Mouse (Mus musculus): ENCODE measurements around the gene Csnk1e. TPM values are rescaled to one million over a fixed set of nuclear protein-coding genes. Genes with fewer than 3 reads are reported as not detected.

Csnk1e gene
- polyA plus RNA-seq, 1 experiment from 2014 or later: 193 TPM

DNA sequence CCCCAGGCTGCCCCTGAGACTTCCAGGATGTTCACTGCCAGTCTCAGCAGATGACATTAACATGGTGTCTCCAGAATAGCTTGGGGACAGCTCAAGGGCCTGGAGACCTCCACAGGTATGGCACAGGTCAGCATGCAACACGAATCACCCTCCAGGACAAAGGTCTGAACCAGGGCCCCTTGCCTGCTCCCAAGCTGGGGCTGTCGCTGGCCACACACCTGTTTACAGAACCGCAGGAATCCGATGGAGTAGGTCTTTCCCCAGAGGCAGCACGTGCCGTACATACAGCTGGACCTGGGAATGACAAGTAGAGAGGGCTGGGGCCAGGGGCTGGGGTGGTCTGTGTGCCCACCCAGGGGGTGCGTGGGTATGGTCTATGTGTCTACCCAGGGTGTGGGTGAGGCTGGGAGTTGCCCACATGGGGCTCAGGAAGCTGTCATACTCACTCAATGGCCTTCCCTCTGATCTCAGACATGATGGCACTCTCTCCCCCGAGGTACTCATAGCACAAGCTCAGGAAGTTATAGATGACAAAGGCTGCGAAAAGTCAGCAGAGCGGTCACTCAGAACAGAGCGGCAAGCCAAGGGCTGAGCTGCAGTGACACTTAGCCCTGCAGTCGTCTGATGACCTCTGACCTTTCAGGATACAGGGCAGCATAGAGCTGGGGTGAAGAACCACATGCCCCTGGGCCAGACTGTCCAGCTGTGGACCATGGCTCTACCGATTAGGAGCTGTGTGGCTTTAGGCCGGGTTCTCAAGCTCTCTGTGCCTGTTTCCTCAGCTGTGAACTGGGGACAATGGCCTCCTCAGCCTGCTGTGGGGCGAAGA, 85.7 kb downstream of the Csnk1e start:
- no peak overlapping the region for H3K27ac ChIP-seq (ENCODE audit: low read length)
- H3K9ac ChIP-seq (ENCODE audit: low read depth, low read length): no peak overlapping the region
- no peaks in the 10 kb centered on the region for H3K9me3 ChIP-seq (replicated peaks; ENCODE audit: control insufficient read depth, low read length, poor library complexity, severe bottlenecking)
- H3K36me3 ChIP-seq (ENCODE audit: control insufficient read depth, insufficient read depth, low read length): peaks cover 28% of the 10 kb centered on the region
- H3K4me2 ChIP-seq (ENCODE audit: low read length): no peak overlapping the region
- no peaks in the 10 kb centered on the region for H3K27me3 ChIP-seq (ENCODE audit: control insufficient read depth, insufficient read depth, low read depth, low read length)
- no peak overlapping the region for H3K4me3 ChIP-seq (ENCODE audit: low read depth, low read length)
- no peak for ATAC-seq
- 73% methylated on average over 15 of the region's 15 CpGs for WGBS
- no peaks in the 10 kb centered on the region; the same call in 1 of the 2 replicates for H3K4me1 ChIP-seq (ENCODE audit: control insufficient read depth, insufficient read depth, low read length)

DNA sequence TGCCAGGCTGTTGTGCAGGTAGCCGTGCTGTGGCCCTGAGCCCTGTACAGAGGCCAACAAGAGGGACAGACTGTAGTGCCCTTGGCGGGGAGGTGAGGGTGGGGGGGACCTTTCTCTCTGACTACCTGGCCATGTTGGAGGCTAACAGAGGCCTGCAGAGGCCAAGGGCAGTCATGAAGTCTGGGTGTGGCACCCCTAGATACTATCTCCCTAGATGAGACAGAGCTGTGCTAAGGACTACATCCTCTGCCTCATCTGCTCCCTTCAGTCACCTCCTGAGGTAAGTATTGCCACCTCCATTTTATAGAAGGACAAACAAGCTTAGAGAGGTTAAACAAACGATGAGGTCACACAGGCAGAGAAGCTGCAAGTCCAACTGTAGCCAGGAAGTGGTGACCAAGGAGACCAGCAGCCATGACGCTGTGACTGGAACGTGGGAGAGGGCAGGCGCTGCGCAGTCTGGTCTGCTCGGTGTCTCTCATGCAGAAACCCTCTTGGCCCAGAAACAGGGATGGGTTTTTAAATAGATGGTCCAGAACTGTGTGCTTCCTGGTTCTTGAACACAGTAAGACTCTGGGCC, 86.4 kb downstream of the Csnk1e start:
- H3K36me3 ChIP-seq (ENCODE audit: control insufficient read depth, insufficient read depth, low read length): peaks cover 33% of the 10 kb centered on the region
- ATAC-seq: no peak

DNA sequence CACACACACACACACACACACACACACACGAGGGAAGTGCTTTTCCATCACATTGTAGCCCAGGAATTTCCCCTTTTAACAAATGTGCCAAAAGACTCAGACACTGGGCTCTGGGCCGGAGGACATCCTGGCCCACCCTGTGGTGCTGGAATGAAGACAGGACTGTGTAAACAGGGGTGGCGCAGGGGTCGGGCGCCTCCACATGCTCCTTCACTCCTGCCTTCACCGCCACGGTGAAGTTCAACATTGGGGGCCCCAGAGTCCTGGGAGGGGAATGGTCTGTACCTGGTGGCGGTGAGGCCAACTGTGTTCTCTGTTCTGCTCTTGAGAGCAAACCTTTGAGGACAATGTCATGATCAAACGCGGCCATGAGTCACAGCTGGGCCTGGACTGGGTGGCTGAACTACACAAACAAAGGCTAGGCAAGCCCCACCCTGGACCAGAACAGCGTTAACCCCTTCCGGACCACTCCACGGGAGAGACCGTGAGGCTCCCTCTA, 87.0 kb downstream of the Csnk1e start:
- Histone ChIP-seq H3K4me3 (ENCODE audit: low read depth, low read length) (no peak overlapping the region), H3K4me2 (ENCODE audit: low read length) (no peak overlapping the region), H3K27me3 (ENCODE audit: control insufficient read depth, insufficient read depth, low read depth, low read length) (no peaks in the 10 kb centered on the region), H3K36me3 (ENCODE audit: control insufficient read depth, insufficient read depth, low read length) (peaks cover 36% of the 10 kb centered on the region), H3K9me3 (replicated peaks; ENCODE audit: control insufficient read depth, low read length, poor library complexity, severe bottlenecking) (no peaks in the 10 kb centered on the region), H3K27ac (ENCODE audit: low read length) (no peak overlapping the region), H3K9ac (ENCODE audit: low read depth, low read length) (no peak overlapping the region), H3K4me1 (ENCODE audit: control insufficient read depth, insufficient read depth, low read length) (no peaks in the 10 kb centered on the region; the same call in 1 of the 2 replicates)
- no peak for ATAC-seq
- 73% methylated on average over 14 of the region's 14 CpGs for WGBS

More for the DNA sequence above, 86.4 kb downstream of the Csnk1e start:
- Histone ChIP-seq H3K4me1 (ENCODE audit: control insufficient read depth, insufficient read depth, low read length) (no peaks in the 10 kb centered on the region; the same call in 1 of the 2 replicates), H3K27me3 (ENCODE audit: control insufficient read depth, insufficient read depth, low read depth, low read length) (no peaks in the 10 kb centered on the region), H3K9ac (ENCODE audit: low read depth, low read length) (no peak overlapping the region), H3K4me2 (ENCODE audit: low read length) (no peak overlapping the region), H3K4me3 (ENCODE audit: low read depth, low read length) (no peak overlapping the region), H3K27ac (ENCODE audit: low read length) (no peak overlapping the region), H3K9me3 (replicated peaks; ENCODE audit: control insufficient read depth, low read length, poor library complexity, severe bottlenecking) (no peaks in the 10 kb centered on the region)
- 88% methylated on average over 8 of the region's 8 CpGs for WGBS

MicroRNAs encoded within 50 kb of the gene (microRNA counts, 519-probe panel; counts per million panel counts)
- 1,966 counts per million, percentile 46 among the panel's probes with 10 or more counts for microRNA mmu-miR-1943

Small RNAs within 50 kb of the gene (microRNA-seq; reads per million reads assigned to microRNA genes)
- not detected for gene Gm44302
- 1.9 reads per million, percentile 5 among the genes with 10 or more reads in this experiment for gene Mir1943

Other genes starting within 250 kb of the Csnk1e start
- gene Pick1, start 226.4 kb downstream of the Csnk1e start, polyA plus RNA-seq (2015; fragmentation: Nextera tagmentation; extraction: Ambion mirVana): 109 and 110 TPM in 2 replicates
- 0.47 and 1.3 TPM in 2 replicates for gene Gm49486, start 226.2 kb downstream of the Csnk1e start, polyA plus RNA-seq (2015; fragmentation: Nextera tagmentation; extraction: Ambion mirVana)
- gene Slc16a8, start 200.8 kb downstream of the Csnk1e start, polyA plus RNA-seq (2015; fragmentation: Nextera tagmentation; extraction: Ambion mirVana): 0.40 and 0.61 TPM in 2 replicates
- 1.3 and 3.6 TPM in 2 replicates for gene Baiap2l2, start 170.0 kb downstream of the Csnk1e start, polyA plus RNA-seq (2015; fragmentation: Nextera tagmentation; extraction: Ambion mirVana)
- 29.8 and 35.3 TPM in 2 replicates for gene Pla2g6, start 127.2 kb downstream of the Csnk1e start, polyA plus RNA-seq (2015; fragmentation: Nextera tagmentation; extraction: Ambion mirVana)
- gene Maff, start 108.9 kb downstream of the Csnk1e start, polyA plus RNA-seq (2015; fragmentation: Nextera tagmentation; extraction: Ambion mirVana): 0.85 and 0.86 TPM in 2 replicates
- gene Tmem184b, start 52.0 kb downstream of the Csnk1e start, polyA plus RNA-seq (2015; fragmentation: Nextera tagmentation; extraction: Ambion mirVana): 42.5 and 43.2 TPM in 2 replicates
- gene Kcnj4, start 49.7 kb upstream of the Csnk1e start, polyA plus RNA-seq (2015; fragmentation: Nextera tagmentation; extraction: Ambion mirVana): not detected in 2 replicates
- gene Kdelr3, start 60.8 kb upstream of the Csnk1e start, polyA plus RNA-seq (2015; fragmentation: Nextera tagmentation; extraction: Ambion mirVana): 7.5 and 9.3 TPM in 2 replicates
- 49.8 and 56.8 TPM in 2 replicates for gene Ddx17, start 91.2 kb upstream of the Csnk1e start, polyA plus RNA-seq (2015; fragmentation: Nextera tagmentation; extraction: Ambion mirVana)
- 0.51 and 0.77 TPM in 2 replicates for gene Dmc1, start 149.5 kb upstream of the Csnk1e start, polyA plus RNA-seq (2015; fragmentation: Nextera tagmentation; extraction: Ambion mirVana)
- 4.0 and 5.1 TPM in 2 replicates for gene Fam227a, start 203.4 kb upstream of the Csnk1e start, polyA plus RNA-seq (2015; fragmentation: Nextera tagmentation; extraction: Ambion mirVana)
- 101 and 105 TPM in 2 replicates for gene Cby1, start 203.6 kb upstream of the Csnk1e start, polyA plus RNA-seq (2015; fragmentation: Nextera tagmentation; extraction: Ambion mirVana)
- gene Tomm22, start 215.3 kb upstream of the Csnk1e start, polyA plus RNA-seq (2015; fragmentation: Nextera tagmentation; extraction: Ambion mirVana): 233 and 237 TPM in 2 replicates
- gene Josd1, start 232.4 kb upstream of the Csnk1e start, polyA plus RNA-seq (2015; fragmentation: Nextera tagmentation; extraction: Ambion mirVana): 20.6 and 21.3 TPM in 2 replicates
- gene Gtpbp1, start 235.3 kb upstream of the Csnk1e start, polyA plus RNA-seq (2015; fragmentation: Nextera tagmentation; extraction: Ambion mirVana): 51.4 and 53.6 TPM in 2 replicates